Mouse (Mus musculus) bone marrow, adult 2 months (tissue): ENCODE measurements around the gene Chst11.

Experiments used
- CTCF ChIP-seq: fragments of 200-500 bp; IDR thresholded peaks from 2 replicates; pipeline ENCODE4 v1.5.1; 2011; ENCODE audit warnings: low read length, control low read depth; ENCODE audit not compliant: control insufficient read depth, insufficient read depth
- POLR2A ChIP-seq: fragments of 200-500 bp; IDR thresholded peaks from 2 replicates; pipeline ENCODE4 v1.6.1; 2011; ENCODE audit warnings: low read depth, mild to moderate bottlenecking, control low read depth, low read length, borderline replicate concordance; ENCODE audit not compliant: control insufficient read depth

DNA sequence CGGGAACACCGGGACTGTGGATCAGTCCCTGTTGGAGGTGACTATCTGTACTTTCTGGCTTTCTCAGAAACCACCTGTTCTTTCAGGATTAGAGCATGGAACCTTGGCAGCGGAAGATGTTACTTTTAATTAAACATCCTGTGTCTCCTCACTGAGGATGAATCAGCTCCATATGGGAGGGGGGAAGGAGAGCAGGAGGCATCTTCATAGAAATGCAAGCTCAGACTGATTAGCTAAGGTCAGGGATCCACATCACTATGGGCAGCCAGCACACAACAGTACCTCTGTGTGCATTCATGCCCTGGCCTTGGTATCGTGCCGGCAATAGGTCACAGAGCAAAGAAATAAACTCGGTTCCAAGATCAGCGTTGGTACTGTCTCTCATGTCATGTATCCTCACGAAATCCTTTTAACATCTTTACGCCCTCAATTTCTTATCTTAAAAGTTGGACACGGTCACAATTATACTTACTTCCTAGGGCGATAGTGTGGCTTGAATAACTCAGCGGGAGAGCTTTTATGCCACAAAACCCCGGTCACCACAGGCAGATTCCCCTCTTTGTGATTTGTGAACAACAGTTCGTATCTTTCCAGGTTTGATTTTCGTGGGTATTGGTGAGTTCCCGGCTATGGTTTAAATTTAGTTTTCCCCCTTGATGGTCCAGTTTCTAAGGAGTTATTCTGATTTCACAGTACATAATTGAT lies 148.7 kb downstream of the Chst11 start:
- TF ChIP-seq CTCF (no peak), POLR2A (no peak)
